In genomic region chr10:64879860-64880259, GRCm38 (mm10) we compare ENCODE assay signal across 19 mouse cellular contexts.
A peak's percentile ranks its signal among the peaks of the same experiment; 100 is the strongest.
DNase-seq lines count a peak whose midpoint lies in the region; ATAC-seq and TF ChIP-seq lines count a peak whose summit lies in the region.
"Had no signal": no experiment of that assay in that cellular context is flagged by ENCODE, and none has a peak within 500 bp of the region (broad histone marks: within the 10 kb centered on the region; RNA-seq: fewer than 3 reads in every experiment).

No protein-coding gene starts in this region.

- H3K9ac ChIP-seq in forebrain, embryonic 11.5 days (ENCODE audit: low read length) = no peak overlapping the region
- no peak overlapping the region for H3K9ac ChIP-seq in midbrain, embryonic 12.5 days (replicated peaks)
- no peak overlapping the region for H3K9ac ChIP-seq in midbrain, embryonic 14.5 days (replicated peaks; ENCODE audit: low read length)
- no peak overlapping the region for H3K9ac ChIP-seq in forebrain, embryonic 12.5 days
- H3K9ac ChIP-seq: hindbrain, embryonic 15.5 days; kidney, embryonic 15.5 days; limb, embryonic 15.5 days; liver, embryonic 15.5 days; midbrain, embryonic 13.5 days; stomach, embryonic 15.5 days had no signal

- H3K27me3 ChIP-seq in forebrain, embryonic 11.5 days (ENCODE audit: control insufficient read depth, insufficient read depth, low read length) = no peaks in the 10 kb centered on the region
- no peaks in the 10 kb centered on the region for H3K27me3 ChIP-seq in forebrain, embryonic 10.5 days (ENCODE audit: poor library complexity, severe bottlenecking)
- H3K27me3 ChIP-seq in midbrain, embryonic 12.5 days = no peaks in the 10 kb centered on the region
- no peaks in the 10 kb centered on the region for H3K27me3 ChIP-seq in midbrain, embryonic 14.5 days (ENCODE audit: control insufficient read depth, insufficient read depth, low read length)
- no peaks in the 10 kb centered on the region for H3K27me3 ChIP-seq in forebrain, embryonic 12.5 days
- H3K27me3 ChIP-seq: hindbrain, embryonic 15.5 days; kidney, embryonic 15.5 days; limb, embryonic 15.5 days; liver, embryonic 15.5 days; midbrain, embryonic 13.5 days; stomach, embryonic 15.5 days had no signal

- no peaks in the 10 kb centered on the region for H3K36me3 ChIP-seq in forebrain, embryonic 11.5 days (ENCODE audit: control insufficient read depth, insufficient read depth, low read length)
- H3K36me3 ChIP-seq in forebrain, embryonic 10.5 days (replicated peaks) = no peaks in the 10 kb centered on the region
- H3K36me3 ChIP-seq in midbrain, embryonic 12.5 days = no peaks in the 10 kb centered on the region
- no peaks in the 10 kb centered on the region for H3K36me3 ChIP-seq in midbrain, embryonic 14.5 days (ENCODE audit: control insufficient read depth, insufficient read depth, low read length)
- H3K36me3 ChIP-seq in forebrain, embryonic 12.5 days (replicated peaks) = no peaks in the 10 kb centered on the region
- H3K36me3 ChIP-seq: hindbrain, embryonic 15.5 days; kidney, embryonic 15.5 days; limb, embryonic 15.5 days; liver, embryonic 15.5 days; midbrain, embryonic 13.5 days; stomach, embryonic 15.5 days had no signal

- WGBS in forebrain, embryonic 11.5 days = 67% methylated on average over 3 of the region's 3 CpGs
- 81% methylated on average over 3 of the region's 3 CpGs for WGBS in forebrain, embryonic 10.5 days
- WGBS in midbrain, embryonic 12.5 days = 73% methylated on average over 3 of the region's 3 CpGs
- WGBS in midbrain, embryonic 14.5 days = 70% methylated on average over 3 of the region's 3 CpGs
- WGBS in forebrain, embryonic 12.5 days = 62% methylated on average over 3 of the region's 3 CpGs

- DNase-seq in forebrain, embryonic 11.5 days (ENCODE audit: low spot score) = no peak
- DNase-seq in forebrain, embryonic 10.5 days (ENCODE audit: extremely low spot score, low spot score) = no peak
- DNase-seq in midbrain, embryonic 14.5 days = no peak
- DNase-seq in heart, adult 8-10 months (ENCODE audit: low spot score) = no peak
- no peak for DNase-seq in layer of hippocampus, adult 2 months (ENCODE audit: low spot score in 2 of 2)
- DNase-seq: adrenal gland, adult 2 months; heart, postnatal 10 days; layer of hippocampus, postnatal 36 days; thymus, adult 18-20 months had no signal

- no peak for TF ChIP-seq CTCF in layer of hippocampus, adult 2 months (conservative IDR thresholded peaks at IDR 0.05)

- no peaks in the 10 kb centered on the region for H3K4me1 ChIP-seq in forebrain, embryonic 11.5 days (replicated peaks; ENCODE audit: control insufficient read depth, insufficient read depth, low read length)
- H3K4me1 ChIP-seq in forebrain, embryonic 10.5 days = no peaks in the 10 kb centered on the region
- H3K4me1 ChIP-seq in midbrain, embryonic 12.5 days = no peaks in the 10 kb centered on the region
- H3K4me1 ChIP-seq in midbrain, embryonic 14.5 days (ENCODE audit: control insufficient read depth, insufficient read depth, low read length) = no peaks in the 10 kb centered on the region
- H3K4me1 ChIP-seq in forebrain, embryonic 12.5 days = no peaks in the 10 kb centered on the region
- H3K4me1 ChIP-seq: hindbrain, embryonic 15.5 days; kidney, embryonic 15.5 days; limb, embryonic 15.5 days; liver, embryonic 15.5 days; midbrain, embryonic 13.5 days; stomach, embryonic 15.5 days had no signal

- no peak overlapping the region for H3K27ac ChIP-seq in forebrain, embryonic 11.5 days (ENCODE audit: low read depth, low read length)
- no peak overlapping the region for H3K27ac ChIP-seq in forebrain, embryonic 10.5 days
- no peak overlapping the region for H3K27ac ChIP-seq in midbrain, embryonic 12.5 days (replicated peaks)
- no peak overlapping the region for H3K27ac ChIP-seq in midbrain, embryonic 14.5 days (replicated peaks; ENCODE audit: low read depth, low read length)
- H3K27ac ChIP-seq in forebrain, embryonic 12.5 days = no peak overlapping the region
- H3K27ac ChIP-seq in layer of hippocampus, adult 2 months = no peak overlapping the region
- H3K27ac ChIP-seq: hindbrain, embryonic 15.5 days; kidney, embryonic 15.5 days; limb, embryonic 15.5 days; liver, embryonic 15.5 days; midbrain, embryonic 13.5 days; stomach, embryonic 15.5 days had no signal

- peak; percentile 39; the same call in 1 of the 2 replicates for ATAC-seq in forebrain, embryonic 11.5 days (replicated peaks; ENCODE audit: low FRiP score)
- 0 out of 2 replicates have a peak, but pooled peaks have one; percentile 30 for ATAC-seq in midbrain, embryonic 12.5 days (ENCODE audit: low FRiP score, low read depth)
- ATAC-seq in midbrain, embryonic 14.5 days (ENCODE audit: low FRiP score, low TSS enrichment) = no peak
- peak; percentile 41; the same call in 1 of the 2 replicates for ATAC-seq in forebrain, embryonic 12.5 days (ENCODE audit: low FRiP score)
- ATAC-seq: intestine, postnatal 0 days; midbrain, embryonic 13.5 days had no signal

- no peak overlapping the region for H3K4me3 ChIP-seq in forebrain, embryonic 11.5 days (ENCODE audit: low read depth, low read length)
- no peak overlapping the region for H3K4me3 ChIP-seq in forebrain, embryonic 10.5 days
- no peak overlapping the region for H3K4me3 ChIP-seq in midbrain, embryonic 12.5 days
- H3K4me3 ChIP-seq in midbrain, embryonic 14.5 days (replicated peaks; ENCODE audit: low read depth, low read length) = no peak overlapping the region
- no peak overlapping the region for H3K4me3 ChIP-seq in forebrain, embryonic 12.5 days (replicated peaks)
- H3K4me3 ChIP-seq in layer of hippocampus, adult 2 months = no peak overlapping the region
- H3K4me3 ChIP-seq: hindbrain, embryonic 15.5 days; kidney, embryonic 15.5 days; limb, embryonic 15.5 days; liver, embryonic 15.5 days; midbrain, embryonic 13.5 days; stomach, embryonic 15.5 days had no signal

- no peaks in the 10 kb centered on the region for H3K9me3 ChIP-seq in forebrain, embryonic 11.5 days (ENCODE audit: control insufficient read depth, low read length)
- H3K9me3 ChIP-seq in forebrain, embryonic 10.5 days = no peaks in the 10 kb centered on the region
- H3K9me3 ChIP-seq in midbrain, embryonic 12.5 days = no peaks in the 10 kb centered on the region
- no peaks in the 10 kb centered on the region for H3K9me3 ChIP-seq in midbrain, embryonic 14.5 days (ENCODE audit: control insufficient read depth, low read length)
- no peaks in the 10 kb centered on the region for H3K9me3 ChIP-seq in forebrain, embryonic 12.5 days
- H3K9me3 ChIP-seq: hindbrain, embryonic 15.5 days; kidney, embryonic 15.5 days; limb, embryonic 15.5 days; liver, embryonic 15.5 days; midbrain, embryonic 13.5 days; stomach, embryonic 15.5 days had no signal

- no peak overlapping the region for H3K4me2 ChIP-seq in forebrain, embryonic 11.5 days (ENCODE audit: low read depth, low read length, severe bottlenecking)
- no peak overlapping the region for H3K4me2 ChIP-seq in midbrain, embryonic 12.5 days (replicated peaks)
- H3K4me2 ChIP-seq in midbrain, embryonic 14.5 days (ENCODE audit: low read length) = no peak overlapping the region
- no peak overlapping the region for H3K4me2 ChIP-seq in forebrain, embryonic 12.5 days
- H3K4me2 ChIP-seq: heart, embryonic 11.5 days; hindbrain, embryonic 15.5 days; kidney, embryonic 15.5 days; limb, embryonic 15.5 days; liver, embryonic 15.5 days; midbrain, embryonic 13.5 days; stomach, embryonic 15.5 days had no signal
